Mouse (Mus musculus) cerebellum, adult 2 months (tissue): Measurements from ENCODE around the gene Grik4.

Experiments
- CTCF ChIP-seq: fragments of 200-500 bp; IDR thresholded peaks from 2 replicates; pipeline ENCODE4 v1.5.1; 2011; ENCODE audit warnings: low read depth, mild to moderate bottlenecking, control low read depth, low read length, moderate library complexity, borderline replicate concordance; ENCODE audit not compliant: insufficient read depth
- POLR2A ChIP-seq: fragments of 200-500 bp; IDR thresholded peaks from 2 replicates; pipeline ENCODE4 v1.6.1; 2011; ENCODE audit warnings: low read length, control low read depth, borderline replicate concordance; ENCODE audit not compliant: insufficient read depth

DNA sequence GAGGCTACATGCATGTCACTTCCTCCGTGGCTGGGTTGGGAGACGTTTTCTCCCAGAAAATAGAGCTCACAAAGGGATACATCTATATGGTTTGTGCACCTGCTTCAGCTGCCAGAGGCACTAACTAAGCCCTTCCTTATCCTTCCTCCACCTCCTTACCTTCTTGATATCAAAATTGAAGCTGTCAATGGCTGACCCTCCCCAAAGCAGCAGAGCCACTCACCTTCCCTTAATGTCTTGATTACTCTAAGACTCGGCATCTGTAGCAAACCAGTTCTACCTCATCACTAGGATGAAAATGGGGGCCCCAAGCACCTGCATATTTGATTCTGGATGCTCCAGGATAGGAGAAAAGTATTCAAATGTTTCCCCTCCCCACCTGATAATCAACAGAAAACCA is 135.1 kb downstream of the Grik4 start:
- TF ChIP-seq CTCF (no peak), POLR2A (no peak)
